Mouse (Mus musculus) neural tube, embryonic 12.5 days (tissue): ENCODE data around the gene Zfp455. TPM values are rescaled to one million over a fixed set of nuclear protein-coding genes. Genes with fewer than 3 reads are reported as not detected.
"Not testable (repeated sequence)": the region's sequence is repeated elsewhere in the genome, so short reads cannot be mapped to it uniquely, and the experiment has no call there.

ENCODE experiments used
- ATAC-seq: fragments of 200-750 bp; cut with Nextera tagmentation; 2 replicates; pipeline ENCODE4 v1.8.0; 2017; ENCODE audit warnings: low read depth, mild to moderate bottlenecking, moderate TSS enrichment, moderate library complexity; ENCODE audit not compliant: low FRiP score
- H3K27ac ChIP-seq: fragments of 300-500 bp; sonication (generic); 2 replicates; pipeline ENCODE4 v1.5.1; 2016
- H3K27me3 ChIP-seq: fragments of 300-500 bp; sonication (generic); replicated peaks from 2 replicates; pipeline ENCODE4 v1.6.1; 2016; ENCODE audit warnings: mild to moderate bottlenecking
- H3K36me3 ChIP-seq: fragments of 300-500 bp; sonication (generic); 2 replicates; pipeline ENCODE4 v1.6.1; 2016; ENCODE audit warnings: mild to moderate bottlenecking
- H3K4me1 ChIP-seq: fragments of 300-500 bp; sonication (generic); 2 replicates; pipeline ENCODE4 v1.6.1; 2016
- H3K4me2 ChIP-seq: fragments of 300-500 bp; sonication (generic); replicated peaks from 2 replicates; pipeline ENCODE4 v1.6.1; 2016; ENCODE audit warnings: mild to moderate bottlenecking
- H3K4me3 ChIP-seq: fragments of 300-500 bp; sonication (generic); 2 replicates; pipeline ENCODE4 v1.5.1; 2016
- H3K9ac ChIP-seq: fragments of 300-500 bp; sonication (generic); 2 replicates; pipeline ENCODE4 v1.6.1; 2016; ENCODE audit warnings: mild to moderate bottlenecking
- H3K9me3 ChIP-seq: fragments of 300-500 bp; sonication (generic); 2 replicates; pipeline ENCODE4 v1.6.1; 2016; ENCODE audit warnings: mild to moderate bottlenecking
- WGBS: fragments of 180-500 bp; shearing (Covaris S2); methylation state at CpG from one replicate; pipeline ENCODE4 v1.1.7; 2016; 5-methylcytosine and 5-hydroxymethylcytosine counted together
- polyA plus RNA-seq: library from polyadenylated mRNA; unstranded; fragments of >200 nt; fragmentation: Nextera tagmentation; extraction: Ambion mirVana; gene quantifications from 2 replicates; pipeline ENCODE4 v1.2.1, GENCODE M21; 2016

Zfp455 gene
- polyA plus RNA-seq: 1.4 and 2.1 TPM in 2 replicates

DNA sequence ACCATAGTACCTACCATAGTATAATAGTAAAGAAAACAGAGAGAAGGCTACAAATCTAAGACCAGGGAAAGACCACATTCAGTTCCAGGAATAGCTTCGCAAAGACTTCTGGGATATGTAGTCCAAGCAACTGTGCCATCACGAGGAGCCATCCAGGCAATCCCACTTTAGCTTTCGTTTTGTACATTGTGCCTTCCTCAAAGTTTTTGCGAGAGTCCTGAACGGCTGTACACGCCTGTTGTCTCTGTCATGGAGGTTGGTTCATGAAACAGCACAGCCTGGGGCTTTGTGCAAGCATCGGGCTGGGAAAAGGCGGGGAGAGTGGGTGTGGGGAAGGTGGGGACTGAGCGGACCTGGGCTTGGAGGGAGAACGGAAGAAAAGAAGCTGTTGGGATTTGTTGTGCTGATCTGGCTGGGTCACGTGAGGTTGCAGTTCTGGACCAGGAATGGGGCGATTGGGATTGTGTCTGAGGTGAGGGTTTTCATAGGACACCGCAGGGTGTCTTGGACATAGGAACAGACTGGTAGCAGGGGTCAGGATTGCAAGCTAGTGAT lies at the start of gene Zfp455:
Zfp455 (plus strand) TSS at position 167 of the 555 bp plus-strand sequence.
- Histone ChIP-seq H3K27ac (no peak within 1 kb of the TSS), H3K4me1 (no peaks in the 10 kb centered on the region), H3K27me3 (no peaks in the 10 kb centered on the region), H3K36me3 (no peaks in the 10 kb centered on the region), H3K9me3 (no peaks in the 10 kb centered on the region), H3K4me3 (peak within 1 kb of the TSS; percentile 48), H3K9ac (peak within 1 kb of the TSS; percentile 69), H3K4me2 (peak within 1 kb of the TSS; percentile 68)
- ATAC-seq: peak; percentile 92
- WGBS: 5% methylated on average over 13 of the region's 13 CpGs

DNA sequence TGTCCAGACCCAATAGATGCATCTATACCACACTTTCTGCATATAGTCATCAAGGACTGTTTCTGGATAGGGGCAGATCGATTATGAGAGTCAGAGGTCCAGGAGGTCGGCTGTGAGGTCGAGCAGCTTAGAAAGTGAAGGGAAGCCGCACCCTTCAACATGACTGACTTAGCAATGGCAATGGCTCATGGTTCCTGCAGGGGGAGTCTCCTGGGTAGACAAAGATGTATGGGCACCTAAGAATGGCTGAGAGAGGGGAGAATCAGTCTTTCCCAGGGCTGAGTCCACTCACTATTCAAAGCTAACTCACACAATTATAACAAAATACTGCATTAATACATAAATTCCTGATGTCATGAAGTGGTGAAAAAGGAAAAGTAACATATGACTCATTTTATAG lies 28.2 kb upstream of the Zfp455 start:
- not testable (repeated sequence) for H3K9ac ChIP-seq, H3K4me1 ChIP-seq, H3K27me3 ChIP-seq, H3K4me2 ChIP-seq, H3K9me3 ChIP-seq, H3K36me3 ChIP-seq, H3K4me3 ChIP-seq, ATAC-seq, H3K27ac ChIP-seq
- 72% methylated on average over 4 of the region's 4 CpGs for WGBS

DNA sequence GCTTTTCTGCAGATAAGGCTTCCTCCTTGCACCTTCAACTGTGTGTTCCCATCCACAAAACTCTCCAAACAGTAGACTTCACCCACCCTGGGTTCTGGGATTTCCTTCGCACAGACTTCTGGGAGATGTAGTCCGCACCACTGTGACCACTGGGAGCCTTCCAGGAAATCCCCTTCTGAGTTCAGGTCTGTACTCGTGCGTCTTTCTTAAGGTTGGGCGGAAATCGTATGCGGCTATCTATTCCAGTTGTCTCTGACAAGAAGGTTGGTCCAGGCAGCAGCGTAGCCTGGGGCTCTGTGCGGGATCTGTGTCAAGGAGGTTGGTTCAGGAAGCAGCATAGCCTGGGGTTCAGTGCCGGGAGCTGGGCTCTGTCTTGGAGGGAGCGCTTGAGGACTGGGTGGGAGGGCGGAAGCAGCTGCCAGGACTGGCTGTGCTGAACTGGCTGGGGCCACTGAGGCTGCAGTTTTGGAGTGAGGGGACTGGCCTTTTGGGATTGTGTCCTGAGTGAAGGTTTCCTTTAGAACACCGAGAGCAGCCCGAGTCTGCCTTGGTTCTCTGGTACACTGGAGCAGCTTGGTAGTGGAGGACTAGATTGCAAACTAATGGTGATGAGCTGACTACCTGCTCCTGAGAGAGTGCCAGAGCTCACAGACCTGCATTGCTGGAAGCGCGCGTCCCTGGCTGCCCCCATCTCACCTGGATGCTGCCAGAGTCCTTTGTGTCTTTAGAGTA lies 21.1 kb upstream of the Zfp455 start, which contains the start of gene Rsl1:
Rsl1 (plus strand) TSS at position 192 of the 732 bp plus-strand sequence.
- Histone ChIP-seq H3K9ac (peak within 1 kb of the TSS; percentile 62), H3K4me2 (peak within 1 kb of the TSS; percentile 65), H3K4me3 (peak within 1 kb of the TSS; percentile 66)
- not testable (repeated sequence) for H3K27ac ChIP-seq, H3K36me3 ChIP-seq, H3K9me3 ChIP-seq, H3K27me3 ChIP-seq, H3K4me1 ChIP-seq
- under 1% methylated on average over 17 of the region's 17 CpGs for WGBS
- ATAC-seq: peak; percentile 98

DNA sequence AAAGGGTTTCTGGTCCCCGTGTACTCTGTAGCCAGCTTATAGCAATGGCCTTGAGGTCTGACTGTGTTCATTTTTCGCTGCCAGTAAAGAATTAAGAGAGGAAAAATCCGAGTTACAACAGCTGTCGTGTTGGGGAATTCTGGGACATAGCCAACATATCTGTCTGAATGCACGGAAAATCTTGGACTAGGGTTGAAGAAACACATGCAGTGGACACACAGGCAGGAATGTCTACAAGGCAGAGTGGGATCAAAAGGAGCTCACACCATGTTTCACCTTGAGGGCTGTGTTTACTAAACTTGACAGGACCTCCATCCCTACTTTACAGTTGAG lies 20.6 kb upstream of the Zfp455 start:
- Histone ChIP-seq H3K27me3 (no peaks in the 10 kb centered on the region), H3K9me3 (no peaks in the 10 kb centered on the region), H3K27ac (no peak overlapping the region), H3K4me3 (peak overlapping the region; percentile 66), H3K4me1 (peaks cover 3% of the 10 kb centered on the region), H3K4me2 (peak overlapping the region; percentile 65), H3K9ac (peak overlapping the region; percentile 62; the same call in 1 of the 2 replicates), H3K36me3 (peaks cover 4% of the 10 kb centered on the region; the same call in 1 of the 2 replicates)
- 36% methylated on average over 5 of the region's 5 CpGs for WGBS
- no peak for ATAC-seq

DNA sequence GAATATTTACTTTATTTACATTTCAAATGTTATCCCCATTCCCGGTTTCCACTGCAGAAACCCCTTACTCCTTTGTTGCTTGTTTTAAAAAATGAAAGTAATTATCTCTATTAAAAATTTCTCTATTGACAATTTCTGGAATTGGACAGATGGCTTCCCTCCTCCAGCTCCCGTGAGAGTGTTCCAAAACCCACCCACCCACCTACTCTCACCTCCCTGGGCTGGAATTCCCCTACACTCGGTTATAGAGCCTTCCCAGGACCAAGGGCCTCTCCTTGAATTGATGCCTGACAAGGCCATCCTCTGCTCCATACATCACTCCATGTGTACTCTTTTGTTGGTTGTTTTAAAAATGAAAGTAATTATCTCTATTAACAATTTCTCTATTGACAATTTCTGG lies 7.3 kb downstream of the Zfp455 start:
- Histone ChIP-seq H3K36me3 (no peaks in the 10 kb centered on the region), H3K9ac (no peak overlapping the region), H3K27ac (no peak overlapping the region), H3K27me3 (no peaks in the 10 kb centered on the region), H3K4me1 (no peaks in the 10 kb centered on the region), H3K4me3 (no peak overlapping the region), H3K9me3 (no peaks in the 10 kb centered on the region), H3K4me2 (no peak overlapping the region)
- 76% methylated on average over 3 of the region's 3 CpGs for WGBS
- ATAC-seq: no peak

DNA sequence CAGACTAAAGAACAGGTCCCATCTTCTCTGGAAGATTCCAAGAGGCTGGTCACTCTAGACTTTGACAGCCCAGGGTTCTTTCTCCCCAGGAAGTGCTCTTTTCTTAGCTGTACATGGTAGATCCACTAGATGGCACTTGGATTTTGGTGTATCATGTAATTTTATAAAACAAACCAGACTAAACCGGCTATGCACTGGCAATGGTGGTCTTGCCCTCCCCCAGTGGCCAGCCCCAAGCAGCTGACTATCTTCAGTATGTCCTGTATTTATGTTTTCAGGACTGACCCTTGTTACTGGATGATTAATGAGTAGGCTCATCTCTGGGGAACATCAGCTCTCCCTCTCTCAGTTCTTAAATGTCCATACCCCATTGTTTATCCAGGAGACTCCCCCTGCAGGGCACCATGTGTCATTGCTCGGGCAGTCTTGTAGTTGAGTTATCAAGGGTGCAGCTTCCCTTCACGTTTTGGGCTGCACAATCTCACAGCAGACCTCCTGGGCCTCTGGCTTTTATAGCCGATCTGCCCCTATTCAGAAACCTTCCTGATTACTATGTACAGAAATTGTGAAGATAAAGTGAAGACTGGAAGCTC lies 19.8 kb downstream of the Zfp455 start:
- no peaks in the 10 kb centered on the region for H3K4me1 ChIP-seq
- 64% methylated on average over 4 of the region's 4 CpGs for WGBS
- no peaks in the 10 kb centered on the region for H3K9me3 ChIP-seq
- no peaks in the 10 kb centered on the region for H3K36me3 ChIP-seq
- no peak for ATAC-seq
- no peak overlapping the region for H3K4me3 ChIP-seq
- H3K27me3 ChIP-seq: no peaks in the 10 kb centered on the region
- no peak overlapping the region for H3K4me2 ChIP-seq
- no peak overlapping the region for H3K27ac ChIP-seq
- H3K9ac ChIP-seq: no peak overlapping the region

Other genes starting within 250 kb of the Zfp455 start
- gene Zfp712, start 133.3 kb upstream of the Zfp455 start, polyA plus RNA-seq: 4.6 and 5.5 TPM in 2 replicates
- 7.2 and 7.3 TPM in 2 replicates for gene Zfp708, start 96.5 kb upstream of the Zfp455 start, polyA plus RNA-seq
- 1.3 and 1.6 TPM in 2 replicates for gene Gm28557, start 85.9 kb upstream of the Zfp455 start, polyA plus RNA-seq
- 0.16 and 0.19 TPM in 2 replicates for gene Rslcan18, start 78.2 kb upstream of the Zfp455 start, polyA plus RNA-seq
- 1.8 and 3.8 TPM in 2 replicates for gene Zfp759, start 72.8 kb upstream of the Zfp455 start, polyA plus RNA-seq
- 5.4 and 5.5 TPM in 2 replicates for gene Rsl1, start 21.3 kb upstream of the Zfp455 start, polyA plus RNA-seq
- 3.4 and 3.8 TPM in 2 replicates for gene Zfp458, start 84.0 kb downstream of the Zfp455 start, polyA plus RNA-seq
- 0.68 and 0.91 TPM in 2 replicates for gene Zfp457, start 112.0 kb downstream of the Zfp455 start, polyA plus RNA-seq
- 1.7 and 2.0 TPM in 2 replicates for gene Zfp595, start 138.1 kb downstream of the Zfp455 start, polyA plus RNA-seq
- not detected in 2 replicates for gene Gm28044, start 166.0 kb downstream of the Zfp455 start, polyA plus RNA-seq
- 0.66 and 0.93 TPM in 2 replicates for gene Zfp953, start 166.1 kb downstream of the Zfp455 start, polyA plus RNA-seq
- not detected in 2 replicates for gene Gm28041, start 181.2 kb downstream of the Zfp455 start, polyA plus RNA-seq
- 0.82 and 1.1 TPM in 2 replicates for gene Zfp456, start 181.3 kb downstream of the Zfp455 start, polyA plus RNA-seq
- gene Zfp429, start 205.3 kb downstream of the Zfp455 start, polyA plus RNA-seq: 3.0 and 3.2 TPM in 2 replicates
- gene Zfp459, start 226.9 kb downstream of the Zfp455 start, polyA plus RNA-seq: 0.52 TPM in 2 replicates